Mouse (Mus musculus) spleen, adult 2 months (tissue): ENCODE measurements around the gene Kank1. TPM values are rescaled to one million over a fixed set of nuclear protein-coding genes. Genes with fewer than 3 reads are reported as not detected.

ENCODE experiments used
- DNase-seq, 2 experiments: peaks; one replicate each; pipeline versions ENCODE4 v3.0.0 to v3.0.0-alpha.2; 2012 to 2021; ENCODE audit warnings: low spot score in 2 of 2, low read depth in 1 of 2
- H3K27ac ChIP-seq: fragments of 200-500 bp; 2 replicates; pipeline ENCODE4 v1.5.1; 2012; ENCODE audit warnings: low read length, inconsistent platforms; ENCODE audit not compliant: insufficient read depth
- H3K27me3 ChIP-seq: fragments of 200-500 bp; 2 replicates; pipeline ENCODE4 v1.6.1; 2012; ENCODE audit warnings: mild to moderate bottlenecking, moderate library complexity, low read length, inconsistent platforms; ENCODE audit not compliant: control insufficient read depth, insufficient read depth
- H3K36me3 ChIP-seq: fragments of 200-500 bp; 2 replicates; pipeline ENCODE4 v1.6.1; 2012; ENCODE audit warnings: mild to moderate bottlenecking, low read length, inconsistent platforms; ENCODE audit not compliant: control insufficient read depth, insufficient read depth
- H3K4me1 ChIP-seq: fragments of 200-500 bp; 2 replicates; pipeline ENCODE4 v1.6.1; 2011; ENCODE audit warnings: inconsistent platforms; ENCODE audit not compliant: control insufficient read depth, insufficient read depth, insufficient read length
- H3K4me3 ChIP-seq: fragments of 200-500 bp; 2 replicates; pipeline ENCODE4 v1.5.1; 2011; ENCODE audit warnings: mild to moderate bottlenecking, inconsistent platforms; ENCODE audit not compliant: insufficient read depth, insufficient read length; ENCODE audit errors: extremely low read depth
- CTCF ChIP-seq: fragments of 200-500 bp; IDR thresholded peaks from 2 replicates; pipeline ENCODE4 v1.5.1; 2011; ENCODE audit warnings: mild to moderate bottlenecking, inconsistent platforms; ENCODE audit not compliant: insufficient read depth, insufficient read length, insufficient replicate concordance; ENCODE audit errors: extremely low read depth
- POLR2A ChIP-seq: fragments of 200-500 bp; IDR thresholded peaks from 2 replicates; pipeline ENCODE4 v1.6.1; 2011; ENCODE audit warnings: low read depth, low read length, inconsistent platforms
- WGBS: fragments of 180-500 bp; shearing (Covaris S2); methylation state at CpG from one replicate; pipeline ENCODE4 v1.1.7; 2018; 5-methylcytosine and 5-hydroxymethylcytosine counted together
- polyA plus RNA-seq: library from polyadenylated mRNA; depleted of rRNA; stranded (reverse); fragments of >200 nt; gene quantifications from 2 replicates; pipeline ENCODE4 v1.2.3, GENCODE M21; 2012

Gene Kank1
- polyA plus RNA-seq, 1 experiment: 4.9 TPM

GRCm38 (mm10) chr19:25361956-25362355 lies 125.2 kb downstream of the Kank1 start:
- no peak overlapping the region for H3K4me3 ChIP-seq
- TF ChIP-seq POLR2A (no peak), CTCF (no peak)
- no peaks in the 10 kb centered on the region for H3K4me1 ChIP-seq
- no peak for DNase-seq
- WGBS: 60% methylated on average over 7 of the region's 7 CpGs
- no peaks in the 10 kb centered on the region for H3K27me3 ChIP-seq
- no peaks in the 10 kb centered on the region for H3K36me3 ChIP-seq
- H3K27ac ChIP-seq: no peak overlapping the region

GRCm38 (mm10) chr19:25365698-25366097 lies 128.9 kb downstream of the Kank1 start:
- DNase-seq: no peak
- H3K27me3 ChIP-seq: no peaks in the 10 kb centered on the region
- no peaks in the 10 kb centered on the region for H3K4me1 ChIP-seq
- 92% methylated on average over 5 of the region's 5 CpGs for WGBS
- no peaks in the 10 kb centered on the region for H3K36me3 ChIP-seq
- H3K4me3 ChIP-seq: no peak overlapping the region
- no peak overlapping the region for H3K27ac ChIP-seq
- TF ChIP-seq POLR2A (no peak), CTCF (no peak)

GRCm38 (mm10) chr19:25366620-25367019 lies 129.8 kb downstream of the Kank1 start:
- TF ChIP-seq CTCF (no peak), POLR2A (no peak)
- Histone ChIP-seq H3K4me3 (no peak overlapping the region), H3K27ac (no peak overlapping the region), H3K4me1 (no peaks in the 10 kb centered on the region), H3K27me3 (no peaks in the 10 kb centered on the region), H3K36me3 (no peaks in the 10 kb centered on the region)
- WGBS: 70% methylated on average over 12 of the region's 12 CpGs
- no peak for DNase-seq

- Histone ChIP-seq H3K4me3 (no peak overlapping the region), H3K4me1 (no peaks in the 10 kb centered on the region), H3K27me3 (no peaks in the 10 kb centered on the region), H3K27ac (no peak overlapping the region), H3K36me3 (no peaks in the 10 kb centered on the region)
- WGBS: 68% methylated on average over 9 of the region's 9 CpGs
- no peak for TF ChIP-seq CTCF
- no peak for TF ChIP-seq POLR2A
- DNase-seq: no peak
Observed at GRCm38 (mm10) chr19:25370428-25370827, 133.7 kb downstream of the Kank1 start.

- Histone ChIP-seq H3K4me3 (no peak overlapping the region), H3K4me1 (no peaks in the 10 kb centered on the region), H3K27me3 (no peaks in the 10 kb centered on the region), H3K27ac (no peak overlapping the region), H3K36me3 (no peaks in the 10 kb centered on the region)
- DNase-seq: no peak
- WGBS: 75% methylated on average over 7 of the region's 7 CpGs
- TF ChIP-seq CTCF (no peak), POLR2A (no peak)
Observed at GRCm38 (mm10) chr19:25372794-25373193, 136.0 kb downstream of the Kank1 start.

GRCm38 (mm10) chr19:25373594-25373993 lies 136.8 kb downstream of the Kank1 start:
- Histone ChIP-seq H3K27ac (no peak overlapping the region), H3K4me1 (no peaks in the 10 kb centered on the region), H3K36me3 (no peaks in the 10 kb centered on the region), H3K27me3 (no peaks in the 10 kb centered on the region), H3K4me3 (no peak overlapping the region)
- WGBS: 57% methylated on average over 3 of the region's 3 CpGs
- TF ChIP-seq CTCF (no peak), POLR2A (no peak)
- DNase-seq: no peak

GRCm38 (mm10) chr19:25374191-25374590 lies 137.4 kb downstream of the Kank1 start:
- Histone ChIP-seq H3K36me3 (no peaks in the 10 kb centered on the region), H3K4me3 (no peak overlapping the region), H3K27me3 (no peaks in the 10 kb centered on the region), H3K4me1 (no peaks in the 10 kb centered on the region), H3K27ac (no peak overlapping the region)
- no peak for DNase-seq
- TF ChIP-seq POLR2A (no peak), CTCF (no peak)
- 81% methylated on average over 9 of the region's 9 CpGs for WGBS
